Mouse (Mus musculus) embryo, embryonic 11 days (tissue): Measurements from ENCODE around the gene Ctns.

Source experiments
- DNase-seq: peaks from one replicate; pipeline ENCODE4 v3.0.0-alpha.2; 2015

The Ctns gene

GRCm38 (mm10) chr11:73187231-73187630, 11.6 kb downstream of the Ctns start:
- DNase-seq, result no peak

- DNase-seq, result no peak
Measured at GRCm38 (mm10) chr11:73185872-73186615, 12.8 kb downstream of the Ctns start.

- DNase-seq, result no peak
Measured at GRCm38 (mm10) chr11:73177895-73178294, 20.9 kb downstream of the Ctns start.

- peak; percentile 87 for DNase-seq
Measured at GRCm38 (mm10) chr11:73177509-73177875, 21.4 kb downstream of the Ctns start.

- DNase-seq, result peak; percentile 99
Measured at GRCm38 (mm10) chr11:73176608-73177508, 22.0 kb downstream of the Ctns start, which contains the start of the genes Emc6 and Tax1bp3. Emc6 (minus strand) TSS chr11:73177037. Tax1bp3 (plus strand) TSS chr11:73177083.

GRCm38 (mm10) chr11:73176186-73176585, 22.7 kb downstream of the Ctns start:
- DNase-seq, result no peak

GRCm38 (mm10) chr11:73175612-73176011, 23.2 kb downstream of the Ctns start:
- DNase-seq, result no peak

- DNase-seq, result no peak
Measured at GRCm38 (mm10) chr11:73172186-73172585, 26.7 kb downstream of the Ctns start.

- DNase-seq, result peak; percentile 64
Measured at GRCm38 (mm10) chr11:73169231-73169630, 29.6 kb downstream of the Ctns start.

GRCm38 (mm10) chr11:73168576-73168975, 30.3 kb downstream of the Ctns start:
- no peak for DNase-seq

- DNase-seq, result no peak
Measured at GRCm38 (mm10) chr11:73168071-73168470, 30.8 kb downstream of the Ctns start.

GRCm38 (mm10) chr11:73162284-73162683, 36.6 kb downstream of the Ctns start:
- DNase-seq, result no peak

GRCm38 (mm10) chr11:73161616-73162015, 37.2 kb downstream of the Ctns start:
- DNase-seq, result no peak

- DNase-seq, result peak; percentile 8
Measured at GRCm38 (mm10) chr11:73160811-73161200, 38.0 kb downstream of the Ctns start.

GRCm38 (mm10) chr11:73159957-73160810, 38.7 kb downstream of the Ctns start, which contains the start of gene P2rx5:
P2rx5 (plus strand) TSS chr11:73160421.
- DNase-seq, result peak; percentile 78

GRCm38 (mm10) chr11:73155071-73155470, 43.8 kb downstream of the Ctns start:
- DNase-seq, result no peak

GRCm38 (mm10) chr11:73148209-73148608, 50.6 kb downstream of the Ctns start:
- DNase-seq, result no peak

- no peak for DNase-seq
Measured at GRCm38 (mm10) chr11:73146975-73147365, 51.9 kb downstream of the Ctns start.

- peak; percentile 12 for DNase-seq
Measured at GRCm38 (mm10) chr11:73146026-73146974, 52.5 kb downstream of the Ctns start.

- no peak for DNase-seq
Measured at GRCm38 (mm10) chr11:73144261-73144681, 54.6 kb downstream of the Ctns start.
